8 mouse cellular contexts compared by ENCODE assay signal in genomic region chr5:138571623-138572022, GRCm38 (mm10). TPM values are rescaled to one million over a fixed set of nuclear protein-coding genes. Genes with fewer than 3 reads are reported as not detected.
A peak's percentile ranks its signal among the peaks of the same experiment; 100 is the strongest.
DNase-seq lines count a peak whose midpoint lies in the region; ATAC-seq lines count a peak whose summit lies in the region.

No protein-coding gene starts in this region.

- WGBS in forebrain, embryonic 14.5 days, result 54% methylated on average over 4 of the region's 4 CpGs
- 54% methylated on average over 4 of the region's 4 CpGs for WGBS in forebrain, embryonic 13.5 days
- WGBS in neural tube, embryonic 15.5 days, result 57% methylated on average over 4 of the region's 4 CpGs
- WGBS in embryonic facial prominence, embryonic 11.5 days, result 55% methylated on average over 4 of the region's 4 CpGs

- H3K9me3 ChIP-seq in forebrain, embryonic 14.5 days (replicated peaks; ENCODE audit: control insufficient read depth, low read length), result no peaks in the 10 kb centered on the region
- no peaks in the 10 kb centered on the region for H3K9me3 ChIP-seq in forebrain, embryonic 13.5 days (replicated peaks)
- no peaks in the 10 kb centered on the region for H3K9me3 ChIP-seq in neural tube, embryonic 15.5 days (replicated peaks)
- H3K9me3 ChIP-seq in embryonic facial prominence, embryonic 11.5 days (replicated peaks; ENCODE audit: control insufficient read depth, low read length), result no peaks in the 10 kb centered on the region

- no peak overlapping the region for H3K4me3 ChIP-seq in forebrain, embryonic 14.5 days (ENCODE audit: low read depth, low read length)
- H3K4me3 ChIP-seq in forebrain, embryonic 13.5 days, result no peak overlapping the region
- H3K4me3 ChIP-seq in neural tube, embryonic 15.5 days (replicated peaks), result no peak overlapping the region
- no peak overlapping the region for H3K4me3 ChIP-seq in embryonic facial prominence, embryonic 11.5 days (ENCODE audit: low read depth, low read length)

- no peak overlapping the region for H3K27ac ChIP-seq in forebrain, embryonic 14.5 days (ENCODE audit: low read depth, low read length)
- no peak overlapping the region for H3K27ac ChIP-seq in forebrain, embryonic 13.5 days
- no peak overlapping the region for H3K27ac ChIP-seq in neural tube, embryonic 15.5 days (replicated peaks)
- H3K27ac ChIP-seq in embryonic facial prominence, embryonic 11.5 days (replicated peaks; ENCODE audit: low read depth, low read length), result no peak overlapping the region

- no peak for ATAC-seq in forebrain, embryonic 14.5 days
- ATAC-seq in forebrain, embryonic 13.5 days, result no peak
- ATAC-seq in neural tube, embryonic 15.5 days (ENCODE audit: low FRiP score), result no peak
- ATAC-seq in embryonic facial prominence, embryonic 11.5 days (replicated peaks; ENCODE audit: insufficient number of reproducible peaks, low FRiP score, low TSS enrichment, low read depth), result no peak

- H3K4me1 ChIP-seq in forebrain, embryonic 14.5 days (ENCODE audit: control insufficient read depth, insufficient read depth, low read length), result no peaks in the 10 kb centered on the region
- no peaks in the 10 kb centered on the region for H3K4me1 ChIP-seq in forebrain, embryonic 13.5 days
- no peaks in the 10 kb centered on the region for H3K4me1 ChIP-seq in neural tube, embryonic 15.5 days
- no peaks in the 10 kb centered on the region for H3K4me1 ChIP-seq in embryonic facial prominence, embryonic 11.5 days (ENCODE audit: control insufficient read depth, insufficient read depth, low read length)

- H3K4me2 ChIP-seq in forebrain, embryonic 14.5 days (ENCODE audit: low read length), result no peak overlapping the region
- H3K4me2 ChIP-seq in forebrain, embryonic 13.5 days, result no peak overlapping the region
- H3K4me2 ChIP-seq in neural tube, embryonic 15.5 days, result no peak overlapping the region
- no peak overlapping the region for H3K4me2 ChIP-seq in embryonic facial prominence, embryonic 11.5 days (ENCODE audit: low read depth, low read length)

- no peaks in the 10 kb centered on the region for H3K27me3 ChIP-seq in forebrain, embryonic 14.5 days (replicated peaks; ENCODE audit: control insufficient read depth, insufficient read depth, low read length)
- no peaks in the 10 kb centered on the region for H3K27me3 ChIP-seq in forebrain, embryonic 13.5 days
- no peaks in the 10 kb centered on the region for H3K27me3 ChIP-seq in neural tube, embryonic 15.5 days (replicated peaks)
- H3K27me3 ChIP-seq in embryonic facial prominence, embryonic 11.5 days (ENCODE audit: control insufficient read depth, insufficient read depth, low read length), result no peaks in the 10 kb centered on the region

- peak; percentile 56 for DNase-seq in forebrain, embryonic 14.5 days (ENCODE audit: low spot score)
- DNase-seq in neural tube, embryonic 10.5 days (ENCODE audit: extremely low spot score, low spot score), result peak; percentile 47
- peak; percentile 63 for DNase-seq in embryonic facial prominence, embryonic 11.5 days (ENCODE audit: low spot score)
- peak; percentile 17 for DNase-seq in retina, postnatal 1 day
- DNase-seq in heart, adult 11 months, result no peak
- no peak for DNase-seq in Muller cell, postnatal 12 days (ENCODE audit: inconsistent ontology term)

- H3K36me3 ChIP-seq in forebrain, embryonic 14.5 days (ENCODE audit: control insufficient read depth, insufficient read depth, low read length), result no peaks in the 10 kb centered on the region
- H3K36me3 ChIP-seq in forebrain, embryonic 13.5 days (ENCODE audit: poor library complexity, severe bottlenecking), result no peaks in the 10 kb centered on the region
- H3K36me3 ChIP-seq in neural tube, embryonic 15.5 days, result no peaks in the 10 kb centered on the region
- no peaks in the 10 kb centered on the region for H3K36me3 ChIP-seq in embryonic facial prominence, embryonic 11.5 days (replicated peaks; ENCODE audit: control insufficient read depth, insufficient read depth, low read depth, low read length)

- no peak overlapping the region for H3K9ac ChIP-seq in forebrain, embryonic 14.5 days (ENCODE audit: low read length)
- H3K9ac ChIP-seq in forebrain, embryonic 13.5 days, result no peak overlapping the region
- H3K9ac ChIP-seq in neural tube, embryonic 15.5 days (replicated peaks), result no peak overlapping the region
- H3K9ac ChIP-seq in embryonic facial prominence, embryonic 11.5 days (replicated peaks; ENCODE audit: low read length), result no peak overlapping the region

RNA-seq across cellular contexts. Expression of gene 1700123K08Rik, which starts 7.1 kb away (rescaled TPM):
- not detected in 2 replicates for polyA plus RNA-seq in forebrain, embryonic 14.5 days (2014; fragmentation: Nextera tagmentation; extraction: Ambion mirVana)
- polyA plus RNA-seq in forebrain, embryonic 13.5 days (2015; fragmentation: Nextera tagmentation; extraction: Ambion mirVana), result not detected in 2 replicates
- 0.20 TPM in 1 of 2 replicates, not detected in the other for polyA plus RNA-seq in neural tube, embryonic 15.5 days (2015; fragmentation: Nextera tagmentation; extraction: Ambion mirVana)
- polyA plus RNA-seq in embryonic facial prominence, embryonic 11.5 days (2014; fragmentation: Nextera tagmentation; extraction: Ambion mirVana), result not detected in 2 replicates

RNA-seq across cellular contexts. Expression of gene Zfp68, which starts 47.9 kb away (rescaled TPM):
- polyA plus RNA-seq in forebrain, embryonic 14.5 days (2014; fragmentation: Nextera tagmentation; extraction: Ambion mirVana), result 122 and 144 TPM in 2 replicates
- polyA plus RNA-seq in forebrain, embryonic 13.5 days (2015; fragmentation: Nextera tagmentation; extraction: Ambion mirVana), result 93.5 and 96.6 TPM in 2 replicates
- 66.9 and 69.6 TPM in 2 replicates for polyA plus RNA-seq in neural tube, embryonic 15.5 days (2015; fragmentation: Nextera tagmentation; extraction: Ambion mirVana)
- polyA plus RNA-seq in embryonic facial prominence, embryonic 11.5 days (2014; fragmentation: Nextera tagmentation; extraction: Ambion mirVana), result 79.1 and 91.8 TPM in 2 replicates

RNA-seq across cellular contexts. Expression of gene A430033K04Rik, which starts 51.0 kb away (rescaled TPM):
- polyA plus RNA-seq in forebrain, embryonic 14.5 days (2014; fragmentation: Nextera tagmentation; extraction: Ambion mirVana), result 12.5 and 19.7 TPM in 2 replicates
- polyA plus RNA-seq in forebrain, embryonic 13.5 days (2015; fragmentation: Nextera tagmentation; extraction: Ambion mirVana), result 19.5 and 21.9 TPM in 2 replicates
- 22.1 and 22.2 TPM in 2 replicates for polyA plus RNA-seq in neural tube, embryonic 15.5 days (2015; fragmentation: Nextera tagmentation; extraction: Ambion mirVana)
- 11.7 and 12.3 TPM in 2 replicates for polyA plus RNA-seq in embryonic facial prominence, embryonic 11.5 days (2014; fragmentation: Nextera tagmentation; extraction: Ambion mirVana)

Comparison
In these comparisons a context has a peak if more than half of its experiments do, and no peak if none do; other contexts are left out.
1. DNase-seq: peak in forebrain, embryonic 14.5 days (single experiment), neural tube, embryonic 10.5 days (single experiment), embryonic facial prominence, embryonic 11.5 days (single experiment) and retina, postnatal 1 day (single experiment); none in heart, adult 11 months (single experiment) and Muller cell, postnatal 12 days (single experiment).